Mouse (Mus musculus): ENCODE measurements around the gene Fscn1. TPM values are rescaled to one million over a fixed set of nuclear protein-coding genes. Genes with fewer than 3 reads are reported as not detected.

The Fscn1 gene
- total RNA-seq, 4 experiments from 2014 or later = 22.0 to 33.6 (median 31.7) TPM

DNA sequence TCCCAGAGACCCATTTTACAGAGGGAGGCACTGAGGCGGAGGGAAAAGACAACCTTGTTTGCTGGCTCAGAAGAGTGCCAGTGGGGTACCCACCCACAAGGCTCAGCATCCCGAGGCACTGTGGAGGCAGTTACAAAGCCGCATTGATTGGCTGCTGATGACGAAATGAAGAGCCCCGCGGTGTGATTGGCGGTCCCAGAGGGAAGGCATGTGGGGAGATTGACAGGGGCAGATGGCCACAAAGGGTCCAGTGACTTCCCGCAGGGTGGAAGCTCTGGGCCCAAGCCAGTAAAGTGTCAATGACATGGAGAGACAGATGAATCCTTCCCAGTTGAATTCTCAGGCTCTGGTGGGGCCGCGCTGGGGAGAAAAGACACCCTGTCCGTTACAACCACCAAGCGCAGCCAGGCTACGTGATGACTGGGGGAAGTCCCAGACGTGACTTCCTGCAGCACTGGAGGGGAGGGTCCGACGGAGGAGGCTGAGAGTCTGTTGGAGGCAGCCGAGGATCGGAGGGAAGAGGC lies 14.5 kb downstream of the Fscn1 start:
- DNase-seq = no peak

DNA sequence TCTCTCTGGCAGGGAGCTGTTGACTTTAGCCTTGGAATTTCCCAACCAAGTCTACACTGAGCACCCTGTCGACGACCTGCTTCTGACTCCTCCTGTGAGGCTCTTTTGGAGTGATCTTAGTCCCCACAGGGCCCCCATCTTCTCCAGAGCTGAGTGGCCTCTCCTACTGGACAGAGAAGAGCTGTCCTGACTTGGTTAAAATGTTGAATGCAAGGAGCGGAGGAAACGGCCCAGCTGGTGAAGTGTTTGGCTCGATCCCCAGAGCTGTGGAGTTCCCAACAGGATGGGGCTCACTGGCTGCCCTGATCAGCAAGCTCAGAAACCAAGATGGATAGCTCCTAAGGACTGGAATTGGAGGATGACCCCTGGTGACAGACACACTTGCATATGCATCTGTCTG lies 16.4 kb downstream of the Fscn1 start:
- DNase-seq = no peak

- DNase-seq = no peak
Observed at GRCm38 (mm10) chr5:142982046-142982801, 22.1 kb downstream of the Fscn1 start.

- DNase-seq = no peak
Observed at GRCm38 (mm10) chr5:142983174-142983573, 23.0 kb downstream of the Fscn1 start.

- DNase-seq = no peak
Observed at GRCm38 (mm10) chr5:142984271-142984670, 24.1 kb downstream of the Fscn1 start.

DNA sequence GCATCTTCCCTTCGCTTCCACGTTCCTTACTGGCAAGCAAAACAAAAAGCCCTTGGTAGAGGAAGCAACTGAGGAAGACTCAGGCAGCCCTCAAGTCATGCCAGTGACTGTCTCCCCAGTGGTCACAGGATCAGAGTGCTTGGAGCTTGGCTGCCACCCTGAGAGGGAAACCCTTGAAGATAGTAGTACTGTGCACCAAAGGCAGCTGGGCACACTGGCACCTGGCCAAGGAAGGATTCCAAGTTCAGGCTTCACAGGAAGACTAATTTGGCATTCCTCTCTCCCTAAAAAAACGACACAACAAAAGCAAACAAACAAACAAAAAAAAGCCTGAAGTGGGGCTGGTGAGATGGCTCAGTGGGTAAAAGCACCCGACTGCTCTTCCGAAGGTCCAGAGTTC lies 28.4 kb downstream of the Fscn1 start:
- no peak for DNase-seq

DNA sequence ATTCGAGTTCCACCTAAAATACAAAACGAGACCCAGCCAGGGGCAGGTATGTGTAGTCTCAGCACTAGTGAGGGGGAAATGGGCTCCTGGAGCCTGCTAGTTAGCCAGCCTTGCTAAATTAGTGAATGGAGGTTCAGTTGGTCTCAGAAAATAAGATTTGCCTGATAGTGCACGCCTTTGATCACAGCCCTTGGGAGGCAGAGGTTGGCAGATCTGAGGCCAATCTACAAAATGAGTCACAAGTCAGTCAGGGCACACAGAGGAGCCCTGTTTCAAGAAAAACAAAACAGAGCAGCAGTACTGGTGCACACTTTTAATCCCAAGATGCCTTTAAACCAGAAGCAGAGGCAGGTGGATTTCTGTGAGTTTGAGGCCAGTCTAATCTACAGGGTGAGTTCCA lies 29.0 kb downstream of the Fscn1 start:
- no peak for DNase-seq

- no peak for DNase-seq
Observed at GRCm38 (mm10) chr5:142994746-142995145, 34.6 kb downstream of the Fscn1 start.

GRCm38 (mm10) chr5:142997526-142997925 lies 37.4 kb downstream of the Fscn1 start:
- DNase-seq = peak; percentile 74

GRCm38 (mm10) chr5:142998171-142998570 lies 38.0 kb downstream of the Fscn1 start:
- DNase-seq = peak; percentile 40

- DNase-seq = no peak
Observed at GRCm38 (mm10) chr5:143000091-143000490, 39.9 kb downstream of the Fscn1 start.

DNA sequence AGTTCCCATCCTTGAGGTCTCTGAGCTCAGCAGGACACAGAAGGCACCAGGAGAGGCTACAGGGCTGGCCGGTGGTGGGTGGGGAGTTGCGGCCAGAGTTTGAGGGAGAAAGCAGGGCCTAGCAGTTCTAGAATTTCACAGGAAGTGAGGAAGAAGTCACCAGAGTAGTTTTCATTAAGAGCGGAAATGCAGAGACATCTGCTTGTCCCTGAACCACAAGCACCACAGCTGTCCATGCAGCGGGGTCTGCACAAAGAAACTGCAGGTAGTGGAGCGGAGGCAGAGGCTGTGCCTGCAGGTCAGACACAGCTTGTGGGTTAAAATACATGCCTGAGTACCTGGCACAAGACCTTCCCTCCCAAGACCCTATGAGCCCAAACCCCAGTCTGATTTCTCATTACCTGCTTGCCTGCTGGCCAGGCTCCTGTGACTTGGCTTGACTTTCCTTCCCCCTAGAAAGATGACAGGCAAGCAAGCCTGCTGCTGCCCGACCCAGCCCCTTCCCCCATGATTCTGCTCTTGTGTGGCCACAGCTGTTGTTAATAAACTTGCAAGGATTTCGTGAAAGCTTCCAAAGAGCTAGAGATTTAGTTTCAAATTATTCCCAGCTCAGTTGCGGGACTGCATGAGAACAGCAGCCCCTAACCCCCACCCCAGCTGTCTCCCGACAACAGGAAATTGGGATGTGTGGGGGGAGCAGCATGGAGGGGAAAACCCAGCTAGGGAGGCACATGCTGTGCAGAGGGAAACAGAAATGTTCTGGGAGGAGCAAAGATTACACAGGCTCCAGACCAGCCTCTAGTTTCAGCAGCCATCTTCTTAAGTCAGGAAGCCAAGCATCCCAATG lies 40.7 kb downstream of the Fscn1 start:
- DNase-seq = no peak

GRCm38 (mm10) chr5:143009383-143009782 lies 49.2 kb downstream of the Fscn1 start:
- DNase-seq = no peak

- DNase-seq = no peak
Observed at GRCm38 (mm10) chr5:143017401-143017800, 57.3 kb downstream of the Fscn1 start.

Other genes starting within 250 kb of the Fscn1 start
- gene Tnrc18, start 142.7 kb upstream of the Fscn1 start, total RNA-seq (2022) = 100 to 1,000 TPM in 1 of 4 experiments, 10 to 100 TPM in 3; 75.1 to 117 (median 96.9) TPM
- 10 to 100 TPM; 14.0 to 18.5 (median 15.1) TPM for gene Fbxl18, start 64.9 kb upstream of the Fscn1 start, total RNA-seq (2022)
- 1,000 to 10,000 TPM; 3,015 to 3,481 (median 3,228) TPM for gene Actb, start 53.6 kb upstream of the Fscn1 start, total RNA-seq (2022)
- 10 to 100 TPM; 41.7 to 58.3 (median 53.6) TPM for gene Rnf216, start 152.7 kb downstream of the Fscn1 start, total RNA-seq (2022)
- under 1 TPM in 3 of 4 experiments, not detected in 1; 0.06 to 0.22 (median 0.11) TPM for gene Olfr718-ps1, start 187.2 kb downstream of the Fscn1 start, total RNA-seq (2022)
- gene Rbak, start 220.4 kb downstream of the Fscn1 start, total RNA-seq (2022) = 10 to 100 TPM; 10.9 to 22.2 (median 17.2) TPM
- gene Spdye4b, start 220.7 kb downstream of the Fscn1 start, total RNA-seq (2022) = not detected

Data from adrenal gland, adult 8-10 months (tissue).